Mouse (Mus musculus) macrophage (primary cell): ENCODE data around the gene Hist1h4h. TPM values are rescaled to one million over a fixed set of nuclear protein-coding genes. Genes with fewer than 3 reads are reported as not detected.

Experiments
- H3K27ac ChIP-seq: fragments of 350-480 bp; formaldehyde crosslinking; 2 replicates; pipeline ENCODE4 v1.9.0; 2021
- H3K36me3 ChIP-seq: fragments of 350-480 bp; formaldehyde crosslinking; 2 replicates; pipeline ENCODE4 v1.9.0; 2021; ENCODE audit errors: inconsistent target
- H3K4me3 ChIP-seq: fragments of 350-480 bp; formaldehyde crosslinking; 2 replicates; pipeline ENCODE4 v1.9.0; 2021; ENCODE audit errors: inconsistent target
- H3K79me2 ChIP-seq: fragments of 350-480 bp; formaldehyde crosslinking; 2 replicates; pipeline ENCODE4 v1.9.0; 2021; ENCODE audit errors: inconsistent target
- WGBS: methylation state at CpG from one replicate; pipeline ENCODE4 v1.1.7; 2026; ENCODE audit warnings: inconsistent platforms; ENCODE audit not compliant: missing documents; 5-methylcytosine and 5-hydroxymethylcytosine counted together
- polyA plus RNA-seq: library from polyadenylated mRNA; stranded (reverse); fragments of 250-400 nt; gene quantifications from 3 replicates; pipeline ENCODE4 v1.2.4, GENCODE M21; 2018; ENCODE audit warnings: inconsistent platforms

The Hist1h4h gene
- polyA plus RNA-seq, 1 experiment from 2014 or later: 1.0 TPM

- no peaks in the 10 kb centered on the region for H3K79me2 ChIP-seq
- WGBS: 83% methylated on average over 9 of the region's 9 CpGs
- no peaks in the 10 kb centered on the region for H3K36me3 ChIP-seq
- no peak overlapping the region for H3K4me3 ChIP-seq
- no peak overlapping the region for H3K27ac ChIP-seq
These were observed 28.8 kb upstream of the Hist1h4h start for GRCm38 (mm10) chr13:23502031-23502567.

- WGBS: 83% methylated on average over 4 of the region's 4 CpGs
- no peaks in the 10 kb centered on the region for H3K36me3 ChIP-seq
- H3K27ac ChIP-seq: no peak overlapping the region
- no peaks in the 10 kb centered on the region for H3K79me2 ChIP-seq
- no peak overlapping the region for H3K4me3 ChIP-seq
These were observed 27.9 kb upstream of the Hist1h4h start for GRCm38 (mm10) chr13:23502916-23503315.

GRCm38 (mm10) chr13:23503797-23504196 lies 27.1 kb upstream of the Hist1h4h start:
- WGBS: 21% methylated on average over 9 of the region's 9 CpGs
- Histone ChIP-seq H3K27ac (no peak overlapping the region), H3K4me3 (no peak overlapping the region), H3K79me2 (no peaks in the 10 kb centered on the region), H3K36me3 (no peaks in the 10 kb centered on the region)

- no peak overlapping the region for H3K4me3 ChIP-seq
- 67% methylated on average over 13 of the region's 14 CpGs for WGBS
- H3K36me3 ChIP-seq: no peaks in the 10 kb centered on the region
- H3K27ac ChIP-seq: no peak overlapping the region
- H3K79me2 ChIP-seq: no peaks in the 10 kb centered on the region
These were observed 25.0 kb upstream of the Hist1h4h start for GRCm38 (mm10) chr13:23505662-23506345.

- no peaks in the 10 kb centered on the region for H3K79me2 ChIP-seq
- no peak overlapping the region for H3K4me3 ChIP-seq
- no peaks in the 10 kb centered on the region for H3K36me3 ChIP-seq
- 57% methylated on average over 13 of the region's 13 CpGs for WGBS
- H3K27ac ChIP-seq: no peak overlapping the region
These were observed 24.5 kb upstream of the Hist1h4h start for GRCm38 (mm10) chr13:23506351-23506750.

- 83% methylated on average over 12 of the region's 14 CpGs for WGBS
- H3K36me3 ChIP-seq: no peaks in the 10 kb centered on the region
- no peaks in the 10 kb centered on the region for H3K79me2 ChIP-seq
- no peak overlapping the region for H3K4me3 ChIP-seq
- no peak overlapping the region for H3K27ac ChIP-seq
These were observed 23.9 kb upstream of the Hist1h4h start for GRCm38 (mm10) chr13:23506819-23507515.

GRCm38 (mm10) chr13:23510127-23510526 lies 20.7 kb upstream of the Hist1h4h start:
- WGBS: 69% methylated on average over 1 of the region's 1 CpGs
- Histone ChIP-seq H3K36me3 (no peaks in the 10 kb centered on the region), H3K79me2 (no peaks in the 10 kb centered on the region)

GRCm38 (mm10) chr13:23513517-23513916 lies 17.3 kb upstream of the Hist1h4h start:
- H3K27ac ChIP-seq: no peak overlapping the region
- no peaks in the 10 kb centered on the region for H3K36me3 ChIP-seq
- H3K79me2 ChIP-seq: no peaks in the 10 kb centered on the region
- no peak overlapping the region for H3K4me3 ChIP-seq
- WGBS: 100% methylated on average over 1 of the region's 1 CpGs

More at GRCm38 (mm10) chr13:23510127-23510526, 20.7 kb upstream of the Hist1h4h start:
- no peak overlapping the region for H3K27ac ChIP-seq
- H3K4me3 ChIP-seq: no peak overlapping the region

- WGBS: 80% methylated on average over 5 of the region's 5 CpGs
- H3K36me3 ChIP-seq: no peaks in the 10 kb centered on the region
- no peaks in the 10 kb centered on the region for H3K79me2 ChIP-seq
- no peak overlapping the region for H3K27ac ChIP-seq
- no peak overlapping the region for H3K4me3 ChIP-seq
These were observed 15.6 kb upstream of the Hist1h4h start for GRCm38 (mm10) chr13:23515281-23515680.

GRCm38 (mm10) chr13:23515826-23516620 lies 14.8 kb upstream of the Hist1h4h start:
- H3K27ac ChIP-seq: no peak overlapping the region
- 81% methylated on average over 15 of the region's 15 CpGs for WGBS
- no peaks in the 10 kb centered on the region for H3K36me3 ChIP-seq
- peak overlapping the region; percentile 50; the same call in 1 of the 2 replicates for H3K4me3 ChIP-seq
- no peaks in the 10 kb centered on the region for H3K79me2 ChIP-seq

GRCm38 (mm10) chr13:23516822-23517602 lies 13.8 kb upstream of the Hist1h4h start:
- WGBS: under 1% methylated on average over 17 of the region's 19 CpGs
- H3K36me3 ChIP-seq: no peaks in the 10 kb centered on the region
- H3K4me3 ChIP-seq: peak overlapping the region; percentile 50
- H3K79me2 ChIP-seq: no peaks in the 10 kb centered on the region
- no peak overlapping the region for H3K27ac ChIP-seq

- under 1% methylated on average over 27 of the region's 27 CpGs for WGBS
- peak overlapping the region; percentile 41 for H3K27ac ChIP-seq
- no peaks in the 10 kb centered on the region for H3K79me2 ChIP-seq
These were observed 13.1 kb upstream of the Hist1h4h start for GRCm38 (mm10) chr13:23517603-23518294.

GRCm38 (mm10) chr13:23518295-23518603 lies 12.6 kb upstream of the Hist1h4h start:
- no peaks in the 10 kb centered on the region for H3K36me3 ChIP-seq
- H3K79me2 ChIP-seq: no peaks in the 10 kb centered on the region
- WGBS: 0% methylated on average over 6 of the region's 6 CpGs
- peak overlapping the region; percentile 50 for H3K4me3 ChIP-seq
- H3K27ac ChIP-seq: peak overlapping the region; percentile 41

More at GRCm38 (mm10) chr13:23517603-23518294, 13.1 kb upstream of the Hist1h4h start:
- Histone ChIP-seq H3K4me3 (peak overlapping the region; percentile 50), H3K36me3 (no peaks in the 10 kb centered on the region)
